Mouse (Mus musculus) CH12.LX (cell line): ENCODE measurements at regions not wholly inside any gene's neighbourhood (a gene's known extent, or its start where the extent isn't known, plus 50 kb on each side); places are given as distances from the start of the nearest gene placed in this dataset.

Experiments
- DNase-seq: peaks from one replicate; pipeline ENCODE4 v3.0.0-alpha.2; 2013; ENCODE audit errors: extremely low read depth
- H3K27ac ChIP-seq: 2 replicates; pipeline ENCODE4 v1.5.1; 2012; ENCODE audit warnings: low read depth, mild to moderate bottlenecking, control low read depth, moderate library complexity; ENCODE audit not compliant: insufficient read depth
- H3K27me3 ChIP-seq: replicated peaks from 2 replicates; pipeline ENCODE3; 2012; ENCODE audit warnings: inconsistent platforms
- H3K36me3 ChIP-seq, 2 experiments: replicated peaks in 1 of 2; 2 replicates each; pipeline versions ENCODE3 to v1.6.1; 2012; ENCODE audit warnings: inconsistent platforms in 1 of 2, low read length in 1 of 2, mild to moderate bottlenecking in 1 of 2, mixed read lengths in 1 of 2, moderate library complexity in 1 of 2; ENCODE audit not compliant: control insufficient read depth in 1 of 2, insufficient read depth in 1 of 2
- H3K4me1 ChIP-seq, 2 experiments: 2 replicates each; pipeline ENCODE4 v1.6.1; 2012; ENCODE audit warnings: inconsistent platforms in 1 of 2, moderate library complexity in 1 of 2; ENCODE audit not compliant: insufficient read depth in 2 of 2, control insufficient read depth in 1 of 2
- H3K4me2 ChIP-seq: 2 replicates; pipeline ENCODE4 v1.6.1; 2012; ENCODE audit warnings: low read depth, mild to moderate bottlenecking, control low read depth; ENCODE audit not compliant: poor library complexity, insufficient read depth, severe bottlenecking
- H3K4me3 ChIP-seq, 3 experiments: fragments of 150-350 bp in 1 of 3; sonication (generic) in 1 of 3; replicated peaks in 1 of 3; 2 replicates each; pipeline versions ENCODE3 to v1.5.1; 2011 to 2012; ENCODE audit warnings: low read depth in 2 of 3, low read length in 2 of 3, mild to moderate bottlenecking in 2 of 3, moderate library complexity in 2 of 3, control low read depth in 1 of 3, improper control_type of control experiment in 1 of 3, inconsistent platforms in 1 of 3, mixed read lengths in 1 of 3; ENCODE audit not compliant: poor library complexity in 1 of 3
- H3K79me2 ChIP-seq: replicated peaks from 2 replicates; pipeline ENCODE4 v1.6.1; 2012; ENCODE audit warnings: mild to moderate bottlenecking, moderate library complexity; ENCODE audit not compliant: control insufficient read depth, poor library complexity, insufficient read depth, severe bottlenecking; ENCODE audit errors: extremely low read depth
- H3K9ac ChIP-seq: 2 replicates; pipeline ENCODE4 v1.6.1; 2012; ENCODE audit warnings: low read depth, mild to moderate bottlenecking, control low read depth, moderate library complexity; ENCODE audit not compliant: insufficient read depth
- H3K9me3 ChIP-seq: replicated peaks from 2 replicates; pipeline ENCODE3; 2012; ENCODE audit warnings: low read length, inconsistent platforms, mixed read lengths
- CHD2 ChIP-seq: IDR thresholded peaks from 2 replicates; pipeline ENCODE4 v1.6.1; 2011; ENCODE audit warnings: low read length, improper control_type of control experiment
- ELF1 ChIP-seq: IDR thresholded peaks from 2 replicates; pipeline ENCODE4 v1.6.1; 2014; ENCODE audit warnings: low read depth, mild to moderate bottlenecking, inconsistent platforms, low read length, improper control_type of control experiment
- GABPA ChIP-seq: IDR thresholded peaks from 2 replicates; pipeline ENCODE4 v1.6.1; 2012; ENCODE audit warnings: low read depth, low read length, improper control_type of control experiment, inconsistent platforms; ENCODE audit not compliant: insufficient replicate concordance
- HCFC1 ChIP-seq: IDR thresholded peaks from 2 replicates; pipeline ENCODE4 v1.6.1; 2012; ENCODE audit warnings: low read depth, mild to moderate bottlenecking, inconsistent platforms, low read length, improper control_type of control experiment
- IRF4 ChIP-seq: IDR thresholded peaks from 2 replicates; pipeline ENCODE4 v1.6.1; 2014; ENCODE audit warnings: low read depth, mild to moderate bottlenecking, inconsistent platforms, low read length, improper control_type of control experiment
- JUN ChIP-seq: IDR thresholded peaks from 2 replicates; pipeline ENCODE4 v1.6.1; 2011; ENCODE audit warnings: low read depth, mild to moderate bottlenecking, low read length, improper control_type of control experiment, moderate library complexity; ENCODE audit not compliant: insufficient read depth
- KAT2A ChIP-seq: IDR thresholded peaks from 2 replicates; pipeline ENCODE4 v1.6.1; 2012; ENCODE audit warnings: low read length, improper control_type of control experiment, inconsistent platforms; ENCODE audit not compliant: insufficient replicate concordance
- MAZ ChIP-seq: IDR thresholded peaks from 2 replicates; pipeline ENCODE4 v1.6.1; 2012; ENCODE audit warnings: low read depth, mild to moderate bottlenecking, inconsistent platforms, low read length, improper control_type of control experiment, moderate library complexity
- MEF2A ChIP-seq: IDR thresholded peaks from 2 replicates; pipeline ENCODE4 v1.6.1; 2014; ENCODE audit warnings: low read depth, mild to moderate bottlenecking, inconsistent platforms, low read length, improper control_type of control experiment, borderline replicate concordance
- NELFE ChIP-seq: IDR thresholded peaks from 2 replicates; pipeline ENCODE4 v1.6.1; 2011; ENCODE audit warnings: low read depth, low read length, improper control_type of control experiment
- NRF1 ChIP-seq: IDR thresholded peaks from 2 replicates; pipeline ENCODE4 v1.6.1; 2014; ENCODE audit warnings: low read depth, mild to moderate bottlenecking, inconsistent platforms, low read length, improper control_type of control experiment, moderate library complexity
- PAX5 ChIP-seq: IDR thresholded peaks from 2 replicates; pipeline ENCODE4 v1.6.1; 2012; ENCODE audit warnings: low read length, inconsistent platforms, mixed read lengths
- POLR2A ChIP-seq: IDR thresholded peaks from 2 replicates; pipeline ENCODE4 v1.6.1; 2011; ENCODE audit warnings: low read depth, mild to moderate bottlenecking, improper control_type of control experiment, low read length
- RAD21 ChIP-seq: IDR thresholded peaks from 2 replicates; pipeline ENCODE4 v1.6.1; 2011; ENCODE audit warnings: low read depth, mild to moderate bottlenecking, low read length, improper control_type of control experiment, moderate library complexity
- RCOR1 ChIP-seq: conservative IDR thresholded peaks from 2 replicates; pipeline ENCODE4 v1.6.1; 2012; ENCODE audit warnings: low read depth, mild to moderate bottlenecking, inconsistent platforms, low read length, improper control_type of control experiment
- TBP ChIP-seq: conservative IDR thresholded peaks from 2 replicates; pipeline ENCODE4 v1.6.1; 2011; ENCODE audit warnings: low read depth, low read length, improper control_type of control experiment
- USF2 ChIP-seq: conservative IDR thresholded peaks from 2 replicates; pipeline ENCODE4 v1.6.1; 2011; ENCODE audit warnings: low read depth, low read length, improper control_type of control experiment
- ZC3H11A ChIP-seq: IDR thresholded peaks from 2 replicates; pipeline ENCODE4 v1.6.1; 2012; ENCODE audit warnings: low read depth, mild to moderate bottlenecking, inconsistent platforms, low read length, improper control_type of control experiment
- ZMIZ1 ChIP-seq: IDR thresholded peaks from 2 replicates; pipeline ENCODE4 v1.6.1; 2012; ENCODE audit warnings: low read depth, mild to moderate bottlenecking, inconsistent platforms, low read length, improper control_type of control experiment
- ZNF384 ChIP-seq: IDR thresholded peaks from 2 replicates; pipeline ENCODE4 v1.6.1; 2012; ENCODE audit warnings: low read depth, low read length, improper control_type of control experiment, inconsistent platforms
- dilution Hi-C: fragments of 300-500 bp; cut with MboI; formaldehyde crosslinking; loops from 2 replicates; pipeline ENCODE4 v1.14.3; 2020; ENCODE audit warnings: low sequenced_read_pairs; ENCODE audit not compliant: extremely low pct_unique_long_range_greater_than_20kb, extremely low pct_ligation_motif_present
- in situ Hi-C: fragments of 300-500 bp; cut with MboI; formaldehyde crosslinking; loops from 3 replicates; pipeline ENCODE4 v1.14.3; 2019; ENCODE audit warnings: low sequenced_read_pairs, low pct_ligation_motif_present, low pct_unique_long_range_greater_than_20kb, mixed read lengths

DNA sequence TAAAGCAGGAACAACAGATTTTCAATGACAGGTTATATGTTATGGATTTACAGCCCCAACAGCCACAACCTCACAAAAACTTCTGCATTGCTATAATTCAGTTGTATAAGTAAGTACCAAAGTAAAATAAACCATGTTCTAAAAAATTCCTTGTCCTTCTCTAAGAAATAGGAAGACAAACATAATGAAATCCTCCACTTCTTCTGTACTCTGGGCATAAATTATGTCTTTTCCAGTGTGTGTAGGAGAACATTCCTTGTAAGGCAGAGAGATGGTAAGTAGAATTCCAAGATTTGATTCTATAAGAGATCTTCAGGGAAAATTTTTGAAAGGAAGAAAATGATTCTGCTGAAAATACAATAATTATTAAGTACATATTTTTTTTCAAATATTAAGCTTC lies 209.4 kb upstream of the Zc3h12c start:
- no peak for TF ChIP-seq RAD21
- no peak for TF ChIP-seq MAZ
- TF ChIP-seq IRF4 = no peak
- TF ChIP-seq JUN = no peak
- TF ChIP-seq ELF1 = no peak
- no peak for TF ChIP-seq KAT2A
- no peak for TF ChIP-seq NRF1
- TF ChIP-seq ZNF384 = no peak
- no peak for TF ChIP-seq TBP
- TF ChIP-seq USF2 = no peak
- no peak for TF ChIP-seq ZMIZ1
- TF ChIP-seq HCFC1 = no peak
- TF ChIP-seq ZC3H11A = no peak
- TF ChIP-seq NELFE = no peak
- TF ChIP-seq POLR2A = no peak
- no peak for TF ChIP-seq MEF2A
- no peaks in the 10 kb centered on the region for H3K36me3 ChIP-seq
- in situ Hi-C loops (no loop called here), dilution Hi-C loops (no loop called here)
- DNase-seq = no peak
- no peak overlapping the region for H3K4me2 ChIP-seq
- H3K4me1 ChIP-seq = peaks cover 0 to 21% of the 10 kb centered on the region in 2 experiments; a peak in 2 of 4 replicates
- H3K27me3 ChIP-seq = no peaks in the 10 kb centered on the region
- H3K9ac ChIP-seq = no peak overlapping the region
- no peaks in the 10 kb centered on the region for H3K9me3 ChIP-seq
- H3K4me3 ChIP-seq = no peak overlapping the region
- no peaks in the 10 kb centered on the region for H3K79me2 ChIP-seq
- no peak overlapping the region for H3K27ac ChIP-seq

DNA sequence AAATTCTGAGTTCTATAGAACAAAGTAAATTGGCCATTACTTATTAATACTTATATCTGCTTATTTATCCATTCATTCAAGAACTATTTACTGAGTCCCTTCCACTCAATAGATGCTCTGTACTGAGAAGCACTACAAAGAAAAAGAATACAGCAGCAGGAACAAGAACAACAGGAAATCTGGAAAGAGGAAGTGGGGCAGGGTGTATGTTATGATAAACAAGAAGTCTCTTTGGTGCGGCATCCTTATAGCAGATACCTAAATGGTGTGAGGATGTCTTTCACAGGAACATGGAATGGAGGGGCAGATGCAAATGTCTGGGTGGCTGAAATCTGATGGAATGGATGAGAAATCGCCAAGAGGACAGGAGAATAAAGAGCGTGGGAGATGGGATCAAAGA lies 208.5 kb upstream of the Zc3h12c start:
- TF ChIP-seq GABPA (no peak), RCOR1 (no peak), HCFC1 (no peak), PAX5 (no peak), NRF1 (no peak), CHD2 (no peak)
- TF ChIP-seq, all 38 proteins: peak for 0
- DNase-seq = no peak
- Histone ChIP-seq H3K9me3 (no peaks in the 10 kb centered on the region), H3K4me1 (peaks cover 0 to 21% of the 10 kb centered on the region in 2 experiments; a peak in 2 of 4 replicates), H3K27ac (no peak overlapping the region), H3K9ac (no peak overlapping the region), H3K4me2 (no peak overlapping the region), H3K27me3 (no peaks in the 10 kb centered on the region), H3K36me3 (no peaks in the 10 kb centered on the region), H3K79me2 (no peaks in the 10 kb centered on the region), H3K4me3 (no peak overlapping the region)
- in situ Hi-C loops = no loop called here
- dilution Hi-C loops = no loop called here
